Mouse (Mus musculus): ENCODE measurements at regions not wholly inside any gene's neighbourhood (a gene's known extent, or its start where the extent isn't known, plus 50 kb on each side); places are given as distances from the start of the nearest gene placed in this dataset.

GRCm38 (mm10) chr14:9338220-9338619 lies 672.2 kb upstream of the 4930452B06Rik start:
- no peak for DNase-seq (ENCODE audit: low read depth)

DNA sequence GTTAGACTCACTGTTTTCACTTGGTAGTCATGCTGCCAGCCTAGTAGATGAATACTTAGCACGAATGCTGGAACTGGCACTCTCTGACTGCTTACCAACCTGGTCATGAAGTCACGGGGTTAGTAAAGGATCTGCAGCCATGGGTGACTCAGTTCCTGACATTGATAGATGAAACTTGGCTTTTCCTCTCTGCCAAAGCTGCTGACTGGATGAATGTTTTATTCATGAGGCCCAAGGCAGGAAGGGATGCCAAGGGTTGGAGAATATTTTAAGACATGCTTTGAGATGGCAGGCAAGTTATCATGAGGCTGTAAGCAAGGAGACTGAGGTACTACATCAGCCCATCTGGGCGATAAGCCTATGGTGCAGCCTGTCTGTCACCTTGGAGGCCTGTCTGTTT lies 671.1 kb upstream of the 4930452B06Rik start:
- DNase-seq (ENCODE audit: low read depth): peak; percentile 88

GRCm38 (mm10) chr14:9331593-9331992 lies 665.6 kb upstream of the 4930452B06Rik start:
- no peak for DNase-seq (ENCODE audit: low read depth)

DNA sequence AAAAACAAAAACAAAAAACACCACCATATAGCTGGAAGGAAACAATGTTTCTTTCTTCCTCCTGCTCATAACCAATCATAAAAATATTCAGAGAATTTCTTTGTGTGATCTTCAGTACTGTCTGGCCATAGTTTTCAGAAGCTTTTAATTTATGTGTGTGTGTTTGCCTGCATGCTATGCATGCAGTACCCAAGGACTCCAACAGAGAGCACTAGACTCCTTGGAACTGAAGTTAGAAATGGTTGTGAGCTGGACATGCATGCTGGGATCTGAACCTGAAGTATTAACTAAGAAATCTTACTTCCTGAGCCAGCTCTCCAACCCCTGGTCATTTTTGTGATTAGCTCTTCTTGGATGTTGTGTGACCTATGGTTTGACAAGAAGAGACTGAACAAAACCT lies 664.7 kb upstream of the 4930452B06Rik start:
- DNase-seq (ENCODE audit: low read depth): no peak

GRCm38 (mm10) chr14:9329839-9330485 lies 663.9 kb upstream of the 4930452B06Rik start:
- DNase-seq (ENCODE audit: low read depth): no peak

GRCm38 (mm10) chr14:9327344-9327743 lies 661.3 kb upstream of the 4930452B06Rik start:
- DNase-seq (ENCODE audit: low read depth): no peak

DNA sequence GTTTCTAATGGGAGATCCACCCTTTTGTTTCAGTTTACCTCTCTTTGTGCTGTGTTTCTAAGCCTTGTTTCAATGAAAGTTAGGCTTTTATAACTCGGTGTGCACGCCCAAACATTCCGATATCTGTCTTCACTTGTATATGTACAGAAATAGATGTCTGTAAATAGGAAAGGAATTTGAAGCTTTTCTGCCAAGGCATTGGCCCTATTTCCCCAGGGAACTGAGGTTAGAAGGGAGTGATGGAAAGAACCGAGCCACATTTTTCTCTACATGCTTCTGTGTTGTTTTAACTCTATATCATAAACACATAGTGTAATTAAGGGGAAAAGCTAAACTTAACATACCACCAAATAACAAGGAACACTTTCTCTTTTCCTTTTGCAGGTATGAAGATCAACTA lies 653.8 kb upstream of the 4930452B06Rik start:
- peak; percentile 88 for DNase-seq (ENCODE audit: low read depth)

DNA sequence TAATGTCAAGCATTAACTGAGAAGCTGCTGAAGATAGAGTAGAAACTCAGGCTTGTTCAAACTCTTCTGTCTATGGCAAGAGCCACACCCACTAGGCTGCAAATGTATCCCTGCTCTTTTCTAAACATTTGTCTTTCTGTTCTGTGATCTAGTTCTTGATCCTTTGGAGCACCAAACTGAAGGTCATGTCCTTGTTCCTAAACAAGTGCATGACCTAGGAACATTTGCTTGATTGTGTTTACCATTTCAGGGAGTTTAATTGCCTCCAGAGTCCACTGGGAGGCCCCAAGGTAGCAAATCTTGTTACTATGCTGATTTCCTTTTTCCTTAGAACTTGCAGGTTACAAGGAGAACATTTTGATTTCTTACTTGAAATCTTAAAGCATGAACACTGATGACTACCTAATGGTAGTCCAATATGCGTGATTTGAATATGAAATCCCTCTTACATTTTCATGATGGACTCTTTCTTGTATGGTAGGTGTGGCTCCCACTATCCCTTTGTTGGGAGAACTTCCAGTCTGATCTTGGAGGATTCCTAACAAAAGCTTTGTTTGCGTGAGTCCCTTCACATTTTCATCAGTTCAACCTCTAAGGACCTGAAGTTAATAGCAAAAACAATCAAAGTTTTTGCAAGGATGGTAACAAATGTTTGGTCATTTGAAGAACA lies 652.9 kb upstream of the 4930452B06Rik start:
- DNase-seq (ENCODE audit: low read depth): no peak

DNA sequence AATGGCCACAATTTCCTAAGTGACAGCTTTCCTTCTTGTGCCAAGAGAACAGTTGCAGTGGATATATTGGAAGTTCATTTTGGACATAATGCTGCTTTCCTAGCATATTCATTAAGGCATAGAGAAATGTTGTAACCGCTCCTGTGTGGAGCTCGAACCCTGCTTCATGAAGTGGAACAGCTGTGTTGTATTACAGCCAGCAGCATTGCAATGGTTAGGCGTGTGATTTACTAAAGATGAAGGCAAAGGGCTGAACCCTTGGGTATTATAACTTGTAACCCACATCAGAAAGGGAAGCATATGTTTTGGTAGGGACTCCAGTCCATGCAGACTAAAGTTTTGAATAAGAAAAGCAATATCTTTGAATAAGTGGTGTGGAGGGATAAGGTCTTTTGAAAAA lies 649.2 kb upstream of the 4930452B06Rik start:
- no peak for DNase-seq (ENCODE audit: low read depth)

GRCm38 (mm10) chr14:9296145-9296544 lies 630.1 kb upstream of the 4930452B06Rik start:
- peak; percentile 80 for DNase-seq (ENCODE audit: low read depth)

GRCm38 (mm10) chr14:9294555-9294954 lies 628.5 kb upstream of the 4930452B06Rik start:
- no peak for DNase-seq (ENCODE audit: low read depth)

- no peak for DNase-seq (ENCODE audit: low read depth)
Observed at GRCm38 (mm10) chr14:9288103-9288502, 622.1 kb upstream of the 4930452B06Rik start.

GRCm38 (mm10) chr14:9285606-9286002 lies 619.6 kb upstream of the 4930452B06Rik start:
- DNase-seq (ENCODE audit: low read depth): peak; percentile 14

DNA sequence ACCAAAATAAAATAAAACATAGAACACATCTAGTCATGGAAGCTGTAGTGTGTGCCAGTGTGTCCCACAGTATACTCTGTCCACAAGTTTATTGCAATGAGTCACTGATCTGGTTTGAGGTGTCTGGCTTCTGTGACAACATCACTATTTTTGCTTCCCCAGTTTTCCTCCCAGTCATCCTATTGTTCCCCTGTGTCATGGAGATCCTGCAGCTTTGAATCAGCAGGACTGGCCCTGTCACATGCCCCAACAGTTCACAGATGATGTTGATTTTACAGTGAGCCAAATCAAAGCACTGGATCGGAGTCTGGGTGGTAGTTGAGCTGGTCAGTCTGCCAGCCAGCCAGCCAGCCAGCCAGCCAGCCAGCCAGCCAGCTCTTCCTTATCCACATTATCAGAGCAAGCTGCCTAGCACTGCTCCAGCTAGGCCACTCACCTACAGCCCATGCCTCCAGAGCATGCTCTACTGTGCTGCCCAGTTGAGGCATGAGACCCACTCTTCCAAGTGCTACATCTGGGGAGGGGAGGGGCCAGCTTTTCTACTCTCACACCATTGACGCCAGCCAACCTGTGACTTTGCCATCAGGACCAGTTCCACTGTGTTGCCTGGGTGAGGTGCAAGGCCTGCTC lies 619.1 kb upstream of the 4930452B06Rik start:
- DNase-seq (ENCODE audit: low read depth): no peak

GRCm38 (mm10) chr14:9267282-9268091 lies 601.4 kb upstream of the 4930452B06Rik start:
- no peak for DNase-seq (ENCODE audit: low read depth)

GRCm38 (mm10) chr14:9252017-9252416 lies 586.0 kb upstream of the 4930452B06Rik start:
- peak; percentile 18 for DNase-seq (ENCODE audit: low read depth)

- peak; percentile 87 for DNase-seq (ENCODE audit: low read depth)
Observed at GRCm38 (mm10) chr14:9245266-9245665, 579.2 kb upstream of the 4930452B06Rik start.

DNA sequence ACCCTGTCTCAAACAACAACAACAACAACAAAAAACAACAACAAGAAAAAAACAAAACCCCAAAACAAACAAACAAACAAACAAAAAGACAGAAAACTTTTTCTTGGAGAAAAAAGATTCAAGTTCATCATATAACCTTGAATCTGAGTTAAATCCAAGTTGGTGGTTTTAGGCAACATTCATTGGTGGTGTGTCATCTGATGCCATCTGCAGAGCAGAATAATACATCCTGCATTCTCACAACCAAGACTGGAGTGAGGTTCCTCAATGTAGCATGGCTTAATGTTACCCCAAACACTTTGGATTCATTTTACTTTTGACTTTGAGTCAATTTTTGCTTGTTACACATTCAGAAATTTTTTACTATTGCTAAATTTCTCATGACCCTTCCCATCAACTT lies 577.3 kb upstream of the 4930452B06Rik start:
- peak; percentile 45 for DNase-seq (ENCODE audit: low read depth)

DNA sequence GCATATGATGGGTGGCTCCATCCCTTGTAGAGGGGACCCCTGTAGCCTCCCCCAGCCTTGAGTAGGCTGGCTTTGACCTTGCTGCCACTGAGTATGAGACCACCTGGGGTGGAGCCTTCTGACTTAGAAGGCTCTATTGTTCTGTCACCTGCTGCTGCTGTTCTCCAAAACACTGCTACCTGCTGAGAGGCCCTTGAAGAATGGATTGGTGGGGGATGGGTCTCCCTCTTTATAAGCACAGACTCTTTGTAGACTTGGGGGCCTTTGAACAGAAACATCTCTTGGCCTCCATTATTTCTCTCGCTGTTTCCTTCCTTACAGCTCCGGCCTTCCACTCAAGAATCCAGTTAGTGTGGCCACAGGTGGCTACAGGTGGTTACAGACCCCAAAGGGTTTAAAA lies 576.1 kb upstream of the 4930452B06Rik start:
- no peak for DNase-seq (ENCODE audit: low read depth)

DNA sequence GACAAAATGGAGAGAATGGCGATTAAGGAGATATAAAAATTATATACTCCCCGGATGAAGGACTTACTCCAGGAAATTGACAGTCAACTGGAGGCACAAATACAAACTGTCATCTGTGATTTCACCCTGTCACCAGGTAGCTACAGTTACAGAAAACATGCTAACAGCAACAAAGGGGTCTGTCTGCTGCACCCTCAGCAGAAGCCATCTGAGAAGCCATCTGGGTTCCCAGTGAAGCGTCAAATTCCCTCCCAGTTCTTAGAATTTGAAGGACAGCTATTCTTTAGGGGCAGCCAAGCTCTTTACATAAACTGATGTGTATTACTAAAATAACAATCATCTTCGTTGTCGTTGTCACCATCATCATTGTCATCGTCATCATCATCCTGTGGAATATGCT lies 561.6 kb upstream of the 4930452B06Rik start:
- DNase-seq (ENCODE audit: low read depth): no peak

DNA sequence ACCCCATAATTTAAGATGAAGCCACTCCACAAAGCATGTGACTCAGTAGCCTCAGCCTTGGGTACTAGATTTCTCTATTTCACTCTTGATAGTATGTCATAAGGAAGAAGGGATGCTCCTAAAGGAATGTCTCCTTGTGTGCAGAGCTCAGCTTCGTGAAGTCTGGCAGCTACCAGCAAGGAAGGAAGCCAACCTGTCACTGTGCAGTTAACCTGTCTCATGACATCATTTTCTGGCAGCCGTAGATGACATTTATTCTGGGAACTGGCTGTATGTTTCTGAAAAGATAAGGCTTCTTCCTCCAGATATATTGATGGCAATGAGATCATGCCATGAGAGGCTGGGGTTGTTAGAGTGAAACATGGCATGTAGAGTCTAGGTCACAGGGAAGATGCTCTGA lies 534.2 kb upstream of the 4930452B06Rik start:
- DNase-seq (ENCODE audit: low read depth): no peak

- DNase-seq (ENCODE audit: low read depth): no peak
Observed at GRCm38 (mm10) chr14:9192122-9192769, 526.2 kb upstream of the 4930452B06Rik start.

Measured in NIH3T3 (cell line).